Mouse (Mus musculus) brain, adult 2 months (tissue): Measurements from ENCODE around the gene Atxn7l3b.

ENCODE experiments used
- DNase-seq: peaks from one replicate; pipeline ENCODE4 v3.0.0; 2011; ENCODE audit warnings: low read depth, low spot score

Atxn7l3b gene

DNA sequence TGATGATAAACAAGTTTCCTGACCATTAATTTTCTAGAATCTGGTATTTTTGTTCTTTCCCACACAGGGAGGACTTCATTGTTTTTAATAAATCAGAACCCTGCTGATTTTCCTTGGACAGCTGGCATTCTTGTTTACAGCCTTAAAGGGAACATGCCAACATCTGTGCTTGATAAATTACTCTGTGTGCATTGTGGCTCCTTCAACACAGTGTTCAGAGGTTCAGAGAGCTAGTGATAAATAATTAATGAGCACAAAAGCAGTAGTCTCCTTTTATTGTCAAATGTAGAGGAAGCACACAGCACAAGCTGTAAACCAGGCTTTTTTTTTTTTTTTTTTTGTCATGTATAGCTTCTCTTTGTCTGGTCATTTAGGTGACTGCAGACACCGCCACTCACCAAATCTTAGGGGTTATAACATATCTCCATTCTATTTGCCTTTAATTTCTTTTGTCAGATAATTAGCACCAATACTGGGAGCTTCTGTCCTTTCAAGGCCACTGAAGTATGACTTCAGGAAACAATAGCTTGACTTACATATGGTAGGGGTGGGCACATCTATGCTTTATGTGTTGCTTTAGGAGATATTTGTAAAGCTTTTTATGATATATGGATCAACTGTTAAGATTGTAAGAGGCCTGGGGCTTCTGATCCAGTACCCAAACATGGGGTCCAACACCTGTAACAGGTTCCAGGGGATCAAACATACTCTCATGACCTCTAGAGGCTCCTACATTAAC is 52.0 kb downstream of the Atxn7l3b start:
- DNase-seq, result no peak
